Mouse (Mus musculus): Measurements from ENCODE around the gene Agr3.

GRCm38 (mm10) chr12:35894304-35894900, 31.0 kb upstream of the Agr3 start:
- TF ChIP-seq CTCF (IDR thresholded peaks at IDR 0.05; ENCODE audit: borderline replicate concordance, insufficient read depth, low read length) (no peak), POLR2A (IDR thresholded peaks at IDR 0.05; ENCODE audit: low read depth, low read length) (no peak)
